Mouse (Mus musculus): ENCODE results near the gene Nipal3. TPM values are rescaled to one million over a fixed set of nuclear protein-coding genes. Genes with fewer than 3 reads are reported as not detected.

Gene Nipal3
- 3.1 and 3.9 TPM in 2 replicates for polyA plus RNA-seq (2015; fragmentation: Nextera tagmentation; extraction: Ambion mirVana)

DNA sequence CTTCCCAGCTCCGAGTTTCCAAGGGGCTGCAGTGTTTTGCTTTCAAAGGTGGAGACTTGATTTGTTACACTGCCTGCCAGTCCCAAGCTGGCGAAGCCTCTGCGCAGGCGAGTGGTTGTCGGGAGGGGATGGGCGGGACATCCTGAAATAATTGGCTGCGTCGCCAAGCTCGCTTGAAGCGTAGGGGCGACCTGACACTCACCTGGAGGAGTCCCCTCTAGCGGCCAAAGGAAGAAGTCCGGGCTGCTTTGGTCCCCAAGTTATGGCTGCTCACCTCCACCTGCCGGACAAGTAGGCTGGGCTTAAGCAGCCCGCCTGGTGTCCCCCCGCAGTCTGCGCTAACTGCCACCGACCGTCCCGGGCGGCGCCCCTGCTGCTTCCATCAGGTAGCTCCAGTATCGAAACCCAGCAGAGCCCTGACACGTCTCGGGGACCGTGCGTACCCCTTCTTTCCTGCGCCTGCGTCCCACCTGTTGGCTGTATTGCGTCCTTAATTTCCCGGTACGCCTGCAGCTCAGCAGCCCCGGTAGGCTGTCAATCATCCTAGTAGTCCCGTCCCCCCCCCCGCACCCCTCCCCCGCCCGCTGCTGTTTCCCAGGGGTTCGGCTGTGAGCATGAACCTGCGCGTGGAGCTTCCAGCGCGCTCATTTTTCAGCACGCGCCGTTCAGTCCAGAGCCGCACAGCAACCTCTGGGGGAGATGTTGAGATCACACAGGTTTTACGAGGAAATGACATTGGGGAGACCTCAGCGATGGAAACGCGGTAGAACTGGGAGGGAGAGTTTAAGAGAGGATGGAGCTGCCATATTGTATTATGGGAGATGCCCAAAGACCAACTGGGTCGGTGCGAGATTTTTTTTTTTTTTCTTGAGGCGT, at the start of gene Nipal3, which contains the start of gene Stpg1:
Gene Nipal3 (minus strand): TSS at position 518 of the 876 bp plus-strand sequence.
Gene Stpg1 (plus strand): TSS at position 270 of the 876 bp plus-strand sequence.
- Histone ChIP-seq H3K4me3 (replicated peaks) (peak within 1 kb of the TSS; percentile 76), H3K27ac (replicated peaks) (peak within 1 kb of the TSS; percentile 69), H3K4me1 (replicated peaks) (peaks cover 36% of the 10 kb centered on the region), H3K27me3 (no peaks in the 10 kb centered on the region), H3K4me2 (peak within 1 kb of the TSS; percentile 91), H3K9me3 (replicated peaks) (no peaks in the 10 kb centered on the region), H3K9ac (peak within 1 kb of the TSS; percentile 67), H3K36me3 (replicated peaks) (peaks cover 12% of the 10 kb centered on the region)
- under 1% methylated on average over 53 of the region's 53 CpGs for WGBS (ENCODE audit: insufficient replicate concordance)
- peak; percentile 99 for ATAC-seq (ENCODE audit: insufficient read depth)

DNA sequence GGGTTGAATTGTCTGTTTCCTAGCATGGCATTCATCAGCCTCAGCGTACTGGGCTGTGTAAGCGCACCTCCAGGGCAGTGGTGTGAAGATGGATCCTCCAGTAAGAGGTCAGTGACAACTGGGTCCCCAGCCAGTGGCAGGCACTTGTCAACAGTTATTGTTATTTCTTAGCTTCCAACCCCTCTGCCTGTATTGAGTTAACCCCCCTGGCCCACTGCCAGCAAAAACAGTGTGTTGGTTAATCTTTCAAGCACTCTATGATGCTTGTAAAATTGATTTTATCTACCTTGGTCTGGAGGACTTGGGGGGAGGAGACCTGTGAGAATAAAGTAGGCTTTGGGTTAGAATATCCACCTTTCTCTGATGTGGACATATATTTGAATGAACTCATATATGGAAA, 49.4 kb upstream of the Nipal3 start:
- no peak overlapping the region for H3K27ac ChIP-seq (replicated peaks)
- WGBS (ENCODE audit: insufficient replicate concordance), result 92% methylated on average over 2 of the region's 2 CpGs
- H3K36me3 ChIP-seq (replicated peaks), result no peaks in the 10 kb centered on the region
- no peak for ATAC-seq (ENCODE audit: insufficient read depth)
- H3K4me1 ChIP-seq (replicated peaks), result peaks cover 7% of the 10 kb centered on the region
- H3K27me3 ChIP-seq, result peaks cover 40% of the 10 kb centered on the region; the same call in 1 of the 2 replicates
- H3K4me2 ChIP-seq, result no peak overlapping the region
- no peak overlapping the region for H3K9ac ChIP-seq
- H3K4me3 ChIP-seq (replicated peaks), result no peak overlapping the region
- no peaks in the 10 kb centered on the region for H3K9me3 ChIP-seq (replicated peaks)

DNA sequence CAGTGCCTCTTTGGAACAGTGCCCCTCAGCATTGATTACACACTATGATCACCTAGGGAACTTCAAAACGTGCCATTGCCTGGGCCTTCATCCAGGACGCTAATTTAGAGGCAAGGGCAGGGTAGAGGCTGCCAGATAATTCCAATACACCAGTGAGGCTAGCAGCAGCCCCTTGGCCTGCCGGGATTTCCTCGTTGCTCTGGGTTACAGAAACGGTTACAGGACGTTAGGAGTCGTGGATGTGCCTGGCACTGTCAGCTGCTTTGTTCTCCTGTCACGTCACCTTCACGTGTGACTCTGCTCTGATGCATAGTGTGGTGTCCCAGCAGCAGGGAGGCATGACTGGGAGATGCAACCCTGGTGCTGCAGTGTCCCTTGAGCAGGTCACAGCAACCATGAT, 45.2 kb upstream of the Nipal3 start:
- ATAC-seq (ENCODE audit: insufficient read depth), result no peak
- Histone ChIP-seq H3K4me2 (no peak overlapping the region), H3K4me1 (replicated peaks) (peaks cover 3% of the 10 kb centered on the region), H3K4me3 (replicated peaks) (no peak overlapping the region), H3K9ac (no peak overlapping the region), H3K27ac (replicated peaks) (no peak overlapping the region), H3K9me3 (replicated peaks) (no peaks in the 10 kb centered on the region), H3K27me3 (peaks cover 25% of the 10 kb centered on the region; the same call in 1 of the 2 replicates), H3K36me3 (replicated peaks) (no peaks in the 10 kb centered on the region)
- 68% methylated on average over 9 of the region's 9 CpGs for WGBS (ENCODE audit: insufficient replicate concordance)

DNA sequence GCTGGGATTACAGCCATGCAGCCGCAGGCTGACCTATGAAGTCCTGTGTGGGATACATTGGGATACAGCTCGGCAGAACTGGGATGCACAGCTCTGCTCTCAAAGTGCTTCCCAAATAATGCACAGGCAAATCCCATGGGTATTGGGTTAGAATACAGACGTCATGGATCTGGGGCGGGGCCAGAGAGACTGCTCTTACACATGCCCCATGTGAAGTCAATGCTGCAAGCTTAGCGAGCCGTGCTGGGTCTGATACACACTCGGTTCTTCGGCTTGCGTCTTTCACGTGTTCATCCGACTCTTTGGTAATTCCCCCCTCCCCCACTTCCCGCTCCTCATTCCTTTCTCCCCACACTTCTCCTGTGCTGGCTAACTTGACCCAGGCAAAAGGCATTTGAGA, 44.2 kb upstream of the Nipal3 start:
- peaks cover 18% of the 10 kb centered on the region; the same call in 1 of the 2 replicates for H3K27me3 ChIP-seq
- no peak overlapping the region for H3K27ac ChIP-seq (replicated peaks)
- WGBS (ENCODE audit: insufficient replicate concordance), result 76% methylated on average over 12 of the region's 12 CpGs
- no peak for ATAC-seq (ENCODE audit: insufficient read depth)
- no peaks in the 10 kb centered on the region for H3K4me1 ChIP-seq (replicated peaks)
- no peaks in the 10 kb centered on the region for H3K9me3 ChIP-seq (replicated peaks)
- H3K9ac ChIP-seq, result no peak overlapping the region
- no peak overlapping the region for H3K4me3 ChIP-seq (replicated peaks)
- H3K36me3 ChIP-seq (replicated peaks), result no peaks in the 10 kb centered on the region
- no peak overlapping the region for H3K4me2 ChIP-seq

GRCm38 (mm10) chr4:135535021-135535420, 40.2 kb upstream of the Nipal3 start:
- no peak overlapping the region for H3K9ac ChIP-seq
- no peaks in the 10 kb centered on the region for H3K36me3 ChIP-seq (replicated peaks)
- WGBS (ENCODE audit: insufficient replicate concordance), result 85% methylated on average over 3 of the region's 3 CpGs
- 0 out of 2 replicates have a peak, but pooled peaks cover 6% of the 10 kb centered on the region for H3K9me3 ChIP-seq (replicated peaks)
- no peak overlapping the region for H3K4me2 ChIP-seq
- no peak for ATAC-seq (ENCODE audit: insufficient read depth)
- H3K27ac ChIP-seq (replicated peaks), result no peak overlapping the region
- H3K27me3 ChIP-seq, result no peaks in the 10 kb centered on the region
- no peak overlapping the region for H3K4me3 ChIP-seq (replicated peaks)
- no peaks in the 10 kb centered on the region for H3K4me1 ChIP-seq (replicated peaks)

GRCm38 (mm10) chr4:135533001-135533400, 38.2 kb upstream of the Nipal3 start:
- ATAC-seq (ENCODE audit: insufficient read depth), result no peak
- H3K4me2 ChIP-seq, result no peak overlapping the region
- WGBS (ENCODE audit: insufficient replicate concordance), result 41% methylated on average over 6 of the region's 6 CpGs
- H3K27me3 ChIP-seq, result no peaks in the 10 kb centered on the region
- H3K4me3 ChIP-seq (replicated peaks), result no peak overlapping the region
- no peak overlapping the region for H3K27ac ChIP-seq (replicated peaks)
- H3K9ac ChIP-seq, result no peak overlapping the region
- no peaks in the 10 kb centered on the region for H3K4me1 ChIP-seq (replicated peaks)
- H3K9me3 ChIP-seq (replicated peaks), result 0 out of 2 replicates have a peak, but pooled peaks cover 6% of the 10 kb centered on the region
- H3K36me3 ChIP-seq (replicated peaks), result no peaks in the 10 kb centered on the region

- Histone ChIP-seq H3K27me3 (peaks cover 3% of the 10 kb centered on the region; the same call in 1 of the 2 replicates), H3K4me1 (replicated peaks) (no peaks in the 10 kb centered on the region), H3K27ac (replicated peaks) (no peak overlapping the region), H3K4me2 (no peak overlapping the region), H3K4me3 (replicated peaks) (no peak overlapping the region), H3K36me3 (replicated peaks) (no peaks in the 10 kb centered on the region), H3K9ac (no peak overlapping the region), H3K9me3 (replicated peaks) (0 out of 2 replicates have a peak, but pooled peaks cover 6% of the 10 kb centered on the region)
- no peak for ATAC-seq (ENCODE audit: insufficient read depth)
- 46% methylated on average over 9 of the region's 9 CpGs for WGBS (ENCODE audit: insufficient replicate concordance)
Measured at GRCm38 (mm10) chr4:135531771-135532613, 37.2 kb upstream of the Nipal3 start.

DNA sequence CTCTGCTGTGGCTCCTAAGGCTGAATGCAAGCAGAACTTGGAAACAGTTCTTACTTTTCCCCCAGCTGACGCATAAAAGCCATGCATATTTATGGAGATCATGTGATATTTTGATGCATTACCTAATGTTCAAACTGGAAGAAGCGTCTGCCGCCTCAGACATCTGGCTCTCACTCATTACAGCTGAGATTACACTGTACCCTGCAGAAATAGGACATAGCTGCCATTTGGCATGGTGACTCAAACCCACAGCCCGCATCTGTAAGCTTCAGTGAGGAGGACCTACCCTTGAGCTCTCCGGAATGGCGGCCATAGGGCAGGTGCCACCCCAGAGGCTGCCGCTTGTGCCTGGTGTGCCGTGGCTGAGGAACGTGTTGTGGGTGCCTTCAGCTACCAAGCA, 36.4 kb upstream of the Nipal3 start:
- Histone ChIP-seq H3K4me2 (no peak overlapping the region), H3K36me3 (replicated peaks) (no peaks in the 10 kb centered on the region), H3K9me3 (replicated peaks) (0 out of 2 replicates have a peak, but pooled peaks cover 6% of the 10 kb centered on the region), H3K27me3 (peaks cover 6% of the 10 kb centered on the region; the same call in 1 of the 2 replicates), H3K4me1 (replicated peaks) (no peaks in the 10 kb centered on the region), H3K27ac (replicated peaks) (no peak overlapping the region), H3K9ac (no peak overlapping the region), H3K4me3 (replicated peaks) (no peak overlapping the region)
- WGBS (ENCODE audit: insufficient replicate concordance), result 74% methylated on average over 9 of the region's 9 CpGs
- ATAC-seq (ENCODE audit: insufficient read depth), result no peak

DNA sequence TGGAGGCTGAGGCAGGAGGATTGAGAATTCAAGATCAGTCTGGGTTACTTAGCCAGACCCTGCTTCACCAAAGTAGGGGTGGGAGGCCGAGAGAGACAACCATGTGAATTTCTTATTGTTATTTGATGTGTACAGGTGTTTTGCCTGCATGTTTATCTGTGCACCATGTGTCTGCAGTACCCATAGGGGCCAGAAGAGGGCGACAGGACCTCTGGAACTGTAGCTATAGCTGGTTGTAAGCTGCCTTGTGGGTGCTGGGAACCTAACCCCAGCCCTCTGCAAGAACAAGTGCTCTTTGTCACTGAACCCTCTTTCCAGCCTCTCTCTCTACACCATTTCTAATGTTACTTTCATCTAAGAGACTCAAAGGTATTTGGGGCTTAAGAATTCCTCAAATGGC, 35.4 kb upstream of the Nipal3 start:
- no peak overlapping the region for H3K9ac ChIP-seq
- 0 out of 2 replicates have a peak, but pooled peaks cover 6% of the 10 kb centered on the region for H3K9me3 ChIP-seq (replicated peaks)
- 38% methylated on average over 2 of the region's 2 CpGs for WGBS (ENCODE audit: insufficient replicate concordance)
- H3K4me2 ChIP-seq, result no peak overlapping the region
- H3K27ac ChIP-seq (replicated peaks), result no peak overlapping the region
- H3K36me3 ChIP-seq (replicated peaks), result no peaks in the 10 kb centered on the region
- no peak for ATAC-seq (ENCODE audit: insufficient read depth)
- peaks cover 16% of the 10 kb centered on the region for H3K27me3 ChIP-seq
- no peaks in the 10 kb centered on the region for H3K4me1 ChIP-seq (replicated peaks)
- H3K4me3 ChIP-seq (replicated peaks), result no peak overlapping the region

DNA sequence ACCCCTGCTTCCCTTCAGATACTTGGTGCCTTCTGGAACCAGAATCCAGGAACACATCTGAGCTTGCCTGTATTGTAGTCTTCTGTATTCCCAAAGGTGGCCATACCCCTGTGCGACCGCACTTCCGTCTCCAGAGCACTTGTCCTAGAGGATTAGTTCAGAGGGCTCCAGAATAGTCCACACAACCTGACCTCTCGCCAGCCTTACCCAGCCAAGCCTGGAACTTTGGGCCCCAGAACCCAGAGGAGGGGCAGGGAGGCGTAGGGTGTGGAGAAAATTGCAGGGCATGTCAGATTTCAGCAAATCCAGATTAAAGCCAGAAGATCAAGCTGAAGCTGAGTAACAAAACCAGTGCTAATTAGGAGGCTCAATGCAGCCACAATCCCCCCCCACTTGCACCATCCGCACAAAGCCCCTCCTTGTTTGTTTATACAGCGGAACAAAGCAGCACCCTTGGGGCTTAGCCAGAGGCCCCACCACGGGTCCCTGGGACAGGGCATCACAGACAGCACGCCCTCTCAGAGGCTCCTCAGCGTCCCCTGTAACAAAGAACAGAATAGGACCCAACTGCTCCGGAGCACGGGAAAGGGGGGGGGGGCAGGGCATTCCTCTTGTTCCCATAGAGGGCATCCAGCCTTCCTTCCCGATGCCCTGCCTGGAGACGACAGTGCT, 31.3 kb upstream of the Nipal3 start:
- no peak overlapping the region for H3K4me2 ChIP-seq
- 31% methylated on average over 14 of the region's 14 CpGs for WGBS (ENCODE audit: insufficient replicate concordance)
- H3K9ac ChIP-seq, result no peak overlapping the region
- 0 out of 2 replicates have a peak, but pooled peaks cover 6% of the 10 kb centered on the region for H3K9me3 ChIP-seq (replicated peaks)
- H3K4me3 ChIP-seq (replicated peaks), result no peak overlapping the region
- H3K4me1 ChIP-seq (replicated peaks), result no peaks in the 10 kb centered on the region
- H3K27ac ChIP-seq (replicated peaks), result no peak overlapping the region
- H3K36me3 ChIP-seq (replicated peaks), result no peaks in the 10 kb centered on the region
- peaks cover 28% of the 10 kb centered on the region for H3K27me3 ChIP-seq
- no peak for ATAC-seq (ENCODE audit: insufficient read depth)

Data from liver, embryonic 15.5 days (tissue).